Mouse (Mus musculus): Measurements from ENCODE around the gene Acyp1. TPM values are rescaled to one million over a fixed set of nuclear protein-coding genes. Genes with fewer than 3 reads are reported as not detected.

Acyp1 gene
- total and polyA plus RNA-seq, 2 experiments from 2014 or later = 18.2 to 50.9 TPM

DNA sequence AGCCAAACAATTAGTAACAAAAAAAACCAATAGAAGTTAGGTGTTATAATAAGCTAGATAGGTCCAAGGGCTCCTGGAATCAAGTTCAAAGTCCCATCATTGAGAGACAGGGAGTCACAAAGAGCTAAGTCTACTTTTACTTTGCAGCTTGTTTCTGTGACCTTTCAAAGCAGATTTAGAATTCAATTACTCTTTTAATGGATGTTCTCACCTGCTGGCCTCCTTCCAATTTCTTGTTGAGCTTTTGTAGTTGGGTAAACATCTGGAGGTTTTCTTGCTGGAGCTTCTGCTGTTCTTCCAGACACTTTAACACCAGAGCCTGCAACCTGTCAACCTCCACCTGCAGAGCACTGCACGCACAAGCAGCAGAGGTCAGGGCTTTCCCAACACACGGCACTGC is 15.0 kb upstream of the Acyp1 start:
- Histone ChIP-seq H3K9ac (replicated peaks; ENCODE audit: low read length) (no peak overlapping the region), H3K4me1 (ENCODE audit: insufficient read depth, low read length) (no peaks in the 10 kb centered on the region), H3K36me3 (ENCODE audit: insufficient read depth, low read length) (peaks cover 65% of the 10 kb centered on the region), H3K27ac (no peak overlapping the region), H3K4me3 (ENCODE audit: low read length) (no peak overlapping the region), H3K4me2 (ENCODE audit: low read depth, low read length) (no peak overlapping the region), H3K9me3 (ENCODE audit: low read length) (no peaks in the 10 kb centered on the region), H3K27me3 (ENCODE audit: insufficient read depth, low read length) (no peaks in the 10 kb centered on the region)
- ATAC-seq (no peak), DNase-seq (ENCODE audit: low spot score) (no peak)
- WGBS = 73% methylated on average over 2 of the region's 2 CpGs
- TF ChIP-seq CTCF (IDR thresholded peaks at IDR 0.05; ENCODE audit: low read depth) = no peak

GRCm38 (mm10) chr12:85298835-85299180 is 10.6 kb upstream of the Acyp1 start:
- Histone ChIP-seq H3K9ac (replicated peaks; ENCODE audit: low read length) (no peak overlapping the region), H3K27me3 (ENCODE audit: insufficient read depth, low read length) (no peaks in the 10 kb centered on the region), H3K36me3 (ENCODE audit: insufficient read depth, low read length) (peaks cover 27% of the 10 kb centered on the region), H3K4me2 (ENCODE audit: low read depth, low read length) (no peak overlapping the region), H3K9me3 (ENCODE audit: low read length) (peaks cover 4% of the 10 kb centered on the region), H3K4me3 (ENCODE audit: low read length) (no peak overlapping the region), H3K27ac (no peak overlapping the region), H3K4me1 (ENCODE audit: insufficient read depth, low read length) (no peaks in the 10 kb centered on the region)
- no peak for TF ChIP-seq CTCF (IDR thresholded peaks at IDR 0.05; ENCODE audit: low read depth)
- ATAC-seq (no peak), DNase-seq (ENCODE audit: low spot score) (no peak)
- 89% methylated on average over 1 of the region's 1 CpGs for WGBS

DNA sequence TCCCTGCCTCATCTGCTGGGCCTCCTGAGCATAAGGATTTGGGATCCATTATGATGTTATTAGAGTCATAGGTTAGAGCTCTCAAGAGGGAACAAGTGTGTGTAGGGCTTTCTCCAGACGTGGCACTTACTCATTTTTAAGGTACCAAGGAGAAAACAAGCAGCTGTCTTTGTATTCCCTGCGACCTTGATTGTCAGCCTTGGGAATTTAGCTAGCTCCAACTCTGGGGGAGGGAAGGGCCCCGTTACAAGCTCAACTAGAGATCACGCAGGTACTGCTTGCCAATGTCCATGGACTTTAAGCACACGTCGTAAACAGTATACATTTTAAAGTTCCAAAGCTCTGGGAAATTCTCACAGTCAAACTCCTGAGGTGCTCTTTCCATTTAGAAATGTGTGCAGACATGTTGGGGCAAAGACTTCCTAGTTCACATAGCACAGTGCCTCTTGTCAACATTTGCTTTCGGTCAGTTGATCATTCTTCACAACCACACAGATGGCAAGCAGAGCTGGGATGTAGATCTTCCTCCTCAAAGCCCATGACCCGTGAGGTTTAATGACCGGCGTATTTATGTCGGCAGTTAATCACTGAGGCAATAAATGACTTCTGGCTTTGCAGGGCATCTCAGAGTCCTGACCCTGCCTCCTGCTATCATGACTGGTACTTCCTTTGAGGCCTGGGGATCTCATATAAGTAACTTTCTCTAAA is 10.0 kb upstream of the Acyp1 start:
- no peak overlapping the region for H3K9ac ChIP-seq (replicated peaks; ENCODE audit: low read length)
- H3K27me3 ChIP-seq (ENCODE audit: insufficient read depth, low read length) = no peaks in the 10 kb centered on the region
- H3K4me1 ChIP-seq (ENCODE audit: insufficient read depth, low read length) = no peaks in the 10 kb centered on the region
- no peak overlapping the region for H3K4me2 ChIP-seq (ENCODE audit: low read depth, low read length)
- DNase-seq (ENCODE audit: low spot score) = no peak
- ATAC-seq = no peak
- peaks cover 4% of the 10 kb centered on the region for H3K9me3 ChIP-seq (ENCODE audit: low read length)
- no peak overlapping the region for H3K4me3 ChIP-seq (ENCODE audit: low read length)
- no peak for TF ChIP-seq CTCF (IDR thresholded peaks at IDR 0.05; ENCODE audit: low read depth)
- H3K36me3 ChIP-seq (ENCODE audit: insufficient read depth, low read length) = peaks cover 25% of the 10 kb centered on the region
- WGBS = 77% methylated on average over 11 of the region's 11 CpGs
- H3K27ac ChIP-seq = no peak overlapping the region

- no peak overlapping the region for H3K27ac ChIP-seq
- no peak overlapping the region for H3K4me3 ChIP-seq (ENCODE audit: low read length)
- DNase-seq (ENCODE audit: low spot score) = no peak
- no peak overlapping the region for H3K9ac ChIP-seq (replicated peaks; ENCODE audit: low read length)
- peaks cover 4% of the 10 kb centered on the region for H3K9me3 ChIP-seq (ENCODE audit: low read length)
- no peaks in the 10 kb centered on the region for H3K27me3 ChIP-seq (ENCODE audit: insufficient read depth, low read length)
- no peak for TF ChIP-seq CTCF (IDR thresholded peaks at IDR 0.05; ENCODE audit: low read depth)
- 78% methylated on average over 10 of the region's 10 CpGs for WGBS
- no peaks in the 10 kb centered on the region for H3K4me1 ChIP-seq (ENCODE audit: insufficient read depth, low read length)
- H3K4me2 ChIP-seq (ENCODE audit: low read depth, low read length) = no peak overlapping the region
- ATAC-seq = no peak
- H3K36me3 ChIP-seq (ENCODE audit: insufficient read depth, low read length) = peaks cover 20% of the 10 kb centered on the region
Observed at GRCm38 (mm10) chr12:85297345-85297997, 9.2 kb upstream of the Acyp1 start.

DNA sequence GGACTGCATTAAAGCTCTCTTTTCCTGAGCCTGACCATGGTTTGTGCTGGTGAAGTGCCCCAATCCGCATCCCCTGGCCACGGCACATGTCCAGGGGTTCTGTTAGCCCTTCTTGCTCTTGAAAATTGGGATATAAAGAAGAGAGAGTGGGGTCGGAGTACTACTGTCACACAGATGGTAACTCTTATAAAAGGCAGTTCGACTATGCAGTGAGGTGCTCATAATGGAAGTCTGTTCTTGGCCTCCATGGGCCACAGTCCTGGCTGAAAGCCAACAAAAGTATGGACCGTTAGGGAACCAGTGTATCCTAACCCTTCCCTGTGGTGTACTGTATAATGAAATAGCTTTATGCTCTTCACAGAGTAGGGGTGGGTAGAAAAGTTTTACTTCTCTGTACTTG is 8.7 kb upstream of the Acyp1 start:
- TF ChIP-seq CTCF (IDR thresholded peaks at IDR 0.05; ENCODE audit: low read depth) = no peak
- H3K27me3 ChIP-seq (ENCODE audit: insufficient read depth, low read length) = no peaks in the 10 kb centered on the region
- no peak overlapping the region for H3K4me2 ChIP-seq (ENCODE audit: low read depth, low read length)
- H3K36me3 ChIP-seq (ENCODE audit: insufficient read depth, low read length) = peaks cover 18% of the 10 kb centered on the region
- H3K9ac ChIP-seq (replicated peaks; ENCODE audit: low read length) = no peak overlapping the region
- no peak overlapping the region for H3K27ac ChIP-seq
- peaks cover 4% of the 10 kb centered on the region for H3K9me3 ChIP-seq (ENCODE audit: low read length)
- DNase-seq (ENCODE audit: low spot score) (no peak), ATAC-seq (no peak)
- no peak overlapping the region for H3K4me3 ChIP-seq (ENCODE audit: low read length)
- H3K4me1 ChIP-seq (ENCODE audit: insufficient read depth, low read length) = no peaks in the 10 kb centered on the region
- 62% methylated on average over 5 of the region's 5 CpGs for WGBS

GRCm38 (mm10) chr12:85295506-85295905 is 7.3 kb upstream of the Acyp1 start:
- WGBS = 84% methylated on average over 2 of the region's 2 CpGs
- H3K4me1 ChIP-seq (ENCODE audit: insufficient read depth, low read length) = no peaks in the 10 kb centered on the region
- H3K9me3 ChIP-seq (ENCODE audit: low read length) = peaks cover 4% of the 10 kb centered on the region
- H3K27me3 ChIP-seq (ENCODE audit: insufficient read depth, low read length) = no peaks in the 10 kb centered on the region
- ATAC-seq (no peak), DNase-seq (ENCODE audit: low spot score) (no peak)
- H3K36me3 ChIP-seq (ENCODE audit: insufficient read depth, low read length) = peaks cover 5% of the 10 kb centered on the region
- H3K4me3 ChIP-seq (ENCODE audit: low read length) = no peak overlapping the region
- no peak overlapping the region for H3K9ac ChIP-seq (replicated peaks; ENCODE audit: low read length)
- no peak for TF ChIP-seq CTCF (IDR thresholded peaks at IDR 0.05; ENCODE audit: low read depth)
- no peak overlapping the region for H3K27ac ChIP-seq
- no peak overlapping the region for H3K4me2 ChIP-seq (ENCODE audit: low read depth, low read length)

DNA sequence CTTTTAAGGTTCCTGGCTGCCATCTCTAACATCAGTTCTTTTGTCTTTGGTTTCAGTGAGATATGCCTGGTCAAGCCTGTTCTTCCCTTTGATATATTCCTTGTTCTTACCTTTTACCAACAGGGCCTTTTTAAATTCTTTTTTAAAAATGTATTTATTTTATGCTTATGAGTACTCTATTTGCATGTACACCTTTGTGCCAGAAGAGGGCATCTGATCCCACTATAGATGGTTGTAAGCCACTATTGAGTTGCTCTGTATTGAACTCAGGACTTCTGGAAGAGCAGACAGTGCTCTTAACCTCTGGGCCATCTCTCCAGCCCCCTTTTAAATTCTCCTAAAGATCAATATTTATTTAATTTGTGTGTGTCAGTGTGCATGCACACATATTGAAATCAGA is 4.7 kb upstream of the Acyp1 start:
- Histone ChIP-seq H3K9ac (replicated peaks; ENCODE audit: low read length) (no peak overlapping the region), H3K27ac (no peak overlapping the region), H3K4me1 (ENCODE audit: insufficient read depth, low read length) (no peaks in the 10 kb centered on the region), H3K27me3 (ENCODE audit: insufficient read depth, low read length) (no peaks in the 10 kb centered on the region), H3K9me3 (ENCODE audit: low read length) (peaks cover 4% of the 10 kb centered on the region), H3K36me3 (ENCODE audit: insufficient read depth, low read length) (no peaks in the 10 kb centered on the region), H3K4me3 (ENCODE audit: low read length) (no peak overlapping the region), H3K4me2 (ENCODE audit: low read depth, low read length) (no peak overlapping the region)
- ATAC-seq (no peak), DNase-seq (ENCODE audit: low spot score) (no peak)
- TF ChIP-seq CTCF (IDR thresholded peaks at IDR 0.05; ENCODE audit: low read depth) = no peak

Measured in hindbrain, postnatal 0 days (tissue).